In the genomic region with DNA sequence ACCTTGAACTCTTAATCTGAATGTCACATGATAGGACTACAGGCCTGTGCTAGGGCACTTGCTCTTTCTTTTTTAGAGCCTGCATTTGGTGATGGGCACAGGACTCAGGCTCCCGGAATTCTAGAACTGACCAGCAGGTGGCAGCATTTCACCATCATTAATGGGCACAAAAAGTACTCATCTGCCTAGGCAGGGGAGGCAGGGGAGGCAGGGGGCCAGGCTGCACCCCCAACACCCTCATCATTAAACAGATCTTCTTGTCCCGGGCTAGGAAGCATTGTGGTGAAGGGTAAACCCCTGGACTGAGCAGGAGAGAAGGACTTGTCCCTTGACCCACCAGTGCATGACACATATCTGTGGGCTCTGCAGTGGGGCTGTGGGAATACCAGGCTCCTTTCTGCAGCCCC, we compare ENCODE assay signal across 8 mouse cellular contexts. TPM values are rescaled to one million over a fixed set of nuclear protein-coding genes. Genes with fewer than 3 reads are reported as not detected.
A peak's percentile ranks its signal among the peaks of the same experiment; 100 is the strongest.
DNase-seq lines count a peak whose midpoint lies in the region.

No protein-coding gene starts in this region.

- peak; percentile 58 to 60 for DNase-seq in B cell, adult 2 months
- peak; percentile 66 for DNase-seq in ZHBTc4 (ENCODE audit: low read depth, low spot score)
- DNase-seq in embryo, embryonic 10 days (ENCODE audit: low spot score): peak; percentile 79
- peak; percentile 59 for DNase-seq in gastrocnemius, postnatal 14 days
- DNase-seq in kidney, postnatal 36 days: peak; percentile 48 to 83
- DNase-seq in lung, adult 18-20 months: peak; percentile 32 to 46
- peak; percentile 64 for DNase-seq in ovary, postnatal 36 days (ENCODE audit: low spot score)
- DNase-seq in thymus, postnatal 25 days: peak; percentile 75

- intact Hi-C loops in gastrocnemius, postnatal 14 days (cut with DNase I; ENCODE audit: low total_unique reads): loop anchor here (5.0 to 10.0 kb wide), 3 partner anchors 155 to 625 kb away; no protein-coding TSS in a partner anchor

RNA-seq across cellular contexts. Expression of gene Trim29, which starts 29.0 kb away (rescaled TPM):
- total RNA-seq in gastrocnemius, postnatal 14 days (2021): under 1 TPM; 0.08 to 0.16 TPM

Comparison
In these comparisons a context has a peak if more than half of its experiments do, and no peak if none do; other contexts are left out.
1. Peak in every context shown above with its lines: DNase-seq.